Mouse (Mus musculus) heart, embryonic 14.5 days (tissue): Measurements from ENCODE around the gene Gstm3. TPM values are rescaled to one million over a fixed set of nuclear protein-coding genes. Genes with fewer than 3 reads are reported as not detected.
"Not testable (repeated sequence)": the region's sequence is repeated elsewhere in the genome, so short reads cannot be mapped to it uniquely, and the experiment has no call there.

Experiments used
- ATAC-seq: fragments of 200-750 bp; cut with Nextera tagmentation; 2 replicates; pipeline ENCODE4 v1.8.0; 2017; ENCODE audit warnings: low read depth, moderate TSS enrichment; ENCODE audit not compliant: insufficient number of reproducible peaks, insufficient read depth, low FRiP score
- H3K27ac ChIP-seq, 2 experiments: fragments of 200-500 bp in 1 of 2; fragments of 300-500 bp in 1 of 2; sonication (generic) in 1 of 2; replicated peaks in 1 of 2; 2 replicates each; pipeline ENCODE4 v1.5.1; 2012 to 2014; ENCODE audit warnings: low read depth in 2 of 2, low read length in 2 of 2, control low read depth in 1 of 2, mild to moderate bottlenecking in 1 of 2, mixed read lengths in 1 of 2; ENCODE audit not compliant: control insufficient read depth in 1 of 2, insufficient read depth in 1 of 2
- H3K27me3 ChIP-seq: fragments of 300-500 bp; sonication (generic); 2 replicates; pipeline ENCODE4 v1.6.1; 2014; ENCODE audit warnings: mild to moderate bottlenecking, low read length, control low read depth; ENCODE audit not compliant: control insufficient read depth, insufficient read depth
- H3K36me3 ChIP-seq: fragments of 300-500 bp; sonication (generic); 2 replicates; pipeline ENCODE4 v1.6.1; 2014; ENCODE audit warnings: mild to moderate bottlenecking, control low read depth, low read length, mixed read lengths; ENCODE audit not compliant: control insufficient read depth, insufficient read depth
- H3K4me1 ChIP-seq, 2 experiments: fragments of 200-500 bp in 1 of 2; fragments of 300-500 bp in 1 of 2; sonication (generic) in 1 of 2; 2 replicates each; pipeline ENCODE4 v1.6.1; 2012 to 2014; ENCODE audit warnings: low read length in 2 of 2, control low read depth in 1 of 2, mixed read lengths in 1 of 2; ENCODE audit not compliant: control insufficient read depth in 2 of 2, insufficient read depth in 2 of 2
- H3K4me2 ChIP-seq: fragments of 300-500 bp; sonication (generic); 2 replicates; pipeline ENCODE4 v1.6.1; 2014; ENCODE audit warnings: mild to moderate bottlenecking, low read length
- H3K4me3 ChIP-seq, 2 experiments: fragments of 200-500 bp in 1 of 2; fragments of 300-500 bp in 1 of 2; sonication (generic) in 1 of 2; 2 replicates each; pipeline ENCODE4 v1.5.1; 2012 to 2014; ENCODE audit warnings: low read length in 2 of 2, mild to moderate bottlenecking in 2 of 2, control low read depth in 1 of 2, low read depth in 1 of 2, moderate library complexity in 1 of 2; ENCODE audit not compliant: control insufficient read depth in 1 of 2, insufficient read depth in 1 of 2
- H3K9ac ChIP-seq: fragments of 300-500 bp; sonication (generic); 2 replicates; pipeline ENCODE4 v1.6.1; 2014; ENCODE audit warnings: mild to moderate bottlenecking, low read length
- H3K9me3 ChIP-seq: fragments of 300-500 bp; sonication (generic); 2 replicates; pipeline ENCODE4 v1.6.1; 2016; ENCODE audit warnings: low read length, control low read depth; ENCODE audit not compliant: control insufficient read depth
- WGBS: fragments of 180-500 bp; shearing (Covaris S2); extraction: QIAGEN DNeasy Blood & Tissue Kit; methylation state at CpG from one replicate; pipeline ENCODE4 v1.1.7; 2014; 5-methylcytosine and 5-hydroxymethylcytosine counted together
- polyA plus RNA-seq: library from polyadenylated mRNA; unstranded; fragments of >200 nt; fragmentation: Nextera tagmentation; extraction: Ambion mirVana; gene quantifications from 2 replicates; pipeline ENCODE4 v1.2.1, GENCODE M21; 2014

The Gstm3 gene
- polyA plus RNA-seq, 1 experiment from 2014 or later: not detected

- ATAC-seq: no peak
- H3K4me2 ChIP-seq: no peak overlapping the region
Measured at GRCm38 (mm10) chr3:107972070-107972469, 3.0 kb upstream of the Gstm3 start.

GRCm38 (mm10) chr3:107971101-107971500, 2.0 kb upstream of the Gstm3 start:
- ATAC-seq, H3K4me1 ChIP-seq, H3K4me3 ChIP-seq, H3K36me3 ChIP-seq, H3K9ac ChIP-seq, H3K4me2 ChIP-seq, H3K27ac ChIP-seq, H3K27me3 ChIP-seq, H3K9me3 ChIP-seq: not testable (repeated sequence)
- WGBS: 41% methylated on average over 3 of the region's 3 CpGs

More at GRCm38 (mm10) chr3:107972070-107972469, 3.0 kb upstream of the Gstm3 start:
- H3K27ac ChIP-seq: no peak overlapping the region
- no peaks in the 10 kb centered on the region for H3K27me3 ChIP-seq
- no peak overlapping the region for H3K9ac ChIP-seq
- H3K4me1 ChIP-seq: no peaks in the 10 kb centered on the region
- 88% methylated on average over 3 of the region's 3 CpGs for WGBS
- H3K36me3 ChIP-seq: no peaks in the 10 kb centered on the region
- H3K9me3 ChIP-seq: no peaks in the 10 kb centered on the region
- H3K4me3 ChIP-seq: no peak overlapping the region

- 95% methylated on average over 5 of the region's 5 CpGs for WGBS
- no peak for ATAC-seq
- Histone ChIP-seq H3K9ac (no peak overlapping the region), H3K4me3 (no peak overlapping the region), H3K4me1 (peaks cover 0 to 2% of the 10 kb centered on the region in 2 experiments; a peak in 1 of 4 replicates), H3K9me3 (no peaks in the 10 kb centered on the region), H3K4me2 (no peak overlapping the region), H3K27ac (no peak overlapping the region), H3K36me3 (no peaks in the 10 kb centered on the region), H3K27me3 (no peaks in the 10 kb centered on the region)
Measured at GRCm38 (mm10) chr3:107966631-107967030, 2.5 kb downstream of the Gstm3 start.

GRCm38 (mm10) chr3:107965592-107965991, 3.5 kb downstream of the Gstm3 start:
- no peak for ATAC-seq
- no peak overlapping the region for H3K4me2 ChIP-seq

GRCm38 (mm10) chr3:107964656-107965308, 4.3 kb downstream of the Gstm3 start:
- H3K27me3 ChIP-seq: peaks cover 3% of the 10 kb centered on the region; the same call in 1 of the 2 replicates
- peaks cover 0 to 2% of the 10 kb centered on the region in 2 experiments; a peak in 1 of 4 replicates for H3K4me1 ChIP-seq
- no peak overlapping the region for H3K27ac ChIP-seq
- no peak overlapping the region for H3K9ac ChIP-seq
- no peaks in the 10 kb centered on the region for H3K36me3 ChIP-seq
- 54% methylated on average over 5 of the region's 5 CpGs for WGBS
- no peaks in the 10 kb centered on the region for H3K9me3 ChIP-seq
- H3K4me2 ChIP-seq: no peak overlapping the region
- no peak for ATAC-seq
- no peak overlapping the region for H3K4me3 ChIP-seq

More at GRCm38 (mm10) chr3:107965592-107965991, 3.5 kb downstream of the Gstm3 start:
- Histone ChIP-seq H3K36me3 (no peaks in the 10 kb centered on the region), H3K4me1 (peaks cover 0 to 2% of the 10 kb centered on the region in 2 experiments; a peak in 1 of 4 replicates), H3K9me3 (no peaks in the 10 kb centered on the region), H3K27me3 (peaks cover 1% of the 10 kb centered on the region; the same call in 1 of the 2 replicates), H3K9ac (no peak overlapping the region), H3K27ac (no peak overlapping the region), H3K4me3 (no peak overlapping the region)
- WGBS: 28% methylated on average over 1 of the region's 1 CpGs

- H3K4me2 ChIP-seq: no peak overlapping the region
- no peaks in the 10 kb centered on the region for H3K36me3 ChIP-seq
- no peak overlapping the region for H3K27ac ChIP-seq
- H3K4me3 ChIP-seq: no peak overlapping the region
- 80% methylated on average over 4 of the region's 4 CpGs for WGBS
- H3K9ac ChIP-seq: no peak overlapping the region
- no peak for ATAC-seq
- peaks cover 0 to 2% of the 10 kb centered on the region in 2 experiments; a peak in 1 of 4 replicates for H3K4me1 ChIP-seq
- no peaks in the 10 kb centered on the region for H3K9me3 ChIP-seq
- H3K27me3 ChIP-seq: peaks cover 6% of the 10 kb centered on the region
Measured at GRCm38 (mm10) chr3:107964026-107964425, 5.1 kb downstream of the Gstm3 start.

GRCm38 (mm10) chr3:107955260-107955659, 13.8 kb downstream of the Gstm3 start:
- not testable (repeated sequence) for H3K27me3 ChIP-seq, H3K9me3 ChIP-seq, H3K4me3 ChIP-seq, H3K36me3 ChIP-seq, H3K4me1 ChIP-seq, H3K9ac ChIP-seq, H3K27ac ChIP-seq, H3K4me2 ChIP-seq, ATAC-seq
- 79% methylated on average over 9 of the region's 9 CpGs for WGBS

- no peaks in the 10 kb centered on the region for H3K27me3 ChIP-seq
- no peaks in the 10 kb centered on the region for H3K9me3 ChIP-seq
- H3K4me2 ChIP-seq: no peak overlapping the region
- WGBS: 73% methylated on average over 5 of the region's 5 CpGs
- no peak overlapping the region for H3K4me3 ChIP-seq
- ATAC-seq: no peak
- H3K36me3 ChIP-seq: no peaks in the 10 kb centered on the region
- peaks cover 5 to 6% of the 10 kb centered on the region in 2 experiments; a peak in 2 of 4 replicates for H3K4me1 ChIP-seq
- H3K27ac ChIP-seq: no peak overlapping the region
- H3K9ac ChIP-seq: no peak overlapping the region
Measured at GRCm38 (mm10) chr3:107953906-107954305, 15.2 kb downstream of the Gstm3 start.
